31 mouse cellular contexts compared by ENCODE assay signal in genomic region chr14:14925615-14926014, GRCm38 (mm10).
"Had no signal": no experiment of that assay in that cellular context is flagged by ENCODE, and none has a peak within 500 bp of the region (broad histone marks: within the 10 kb centered on the region; RNA-seq: fewer than 3 reads in every experiment).

No protein-coding gene starts in this region.

- H3K36me3 ChIP-seq: limb, embryonic 10.5 days; limb, embryonic 12.5 days; limb, embryonic 13.5 days; limb, embryonic 15.5 days; liver, embryonic 12.5 days; liver, embryonic 13.5 days; liver, embryonic 15.5 days; lung, embryonic 15.5 days; midbrain, embryonic 10.5 days; midbrain, embryonic 12.5 days; midbrain, embryonic 13.5 days; midbrain, embryonic 15.5 days; neural tube, embryonic 12.5 days; neural tube, embryonic 13.5 days had no signal

- H3K4me3 ChIP-seq: limb, embryonic 10.5 days; limb, embryonic 12.5 days; limb, embryonic 13.5 days; limb, embryonic 15.5 days; liver, embryonic 12.5 days; liver, embryonic 13.5 days; liver, embryonic 15.5 days; lung, embryonic 15.5 days; megakaryocyte, embryonic 14.5 days; midbrain, embryonic 10.5 days; midbrain, embryonic 12.5 days; midbrain, embryonic 13.5 days; midbrain, embryonic 15.5 days; myocyte; neural tube, embryonic 12.5 days; neural tube, embryonic 13.5 days had no signal

- ATAC-seq: liver, embryonic 12.5 days; liver, postnatal 0 days; lung, postnatal 0 days; midbrain, embryonic 13.5 days; midbrain, embryonic 15.5 days; midbrain, embryonic 16.5 days had no signal

- H3K9ac ChIP-seq: limb, embryonic 12.5 days; limb, embryonic 13.5 days; limb, embryonic 15.5 days; liver, embryonic 12.5 days; liver, embryonic 13.5 days; liver, embryonic 14.5 days; liver, embryonic 15.5 days; liver, postnatal 0 days; lung, embryonic 14.5 days; lung, embryonic 15.5 days; midbrain, embryonic 12.5 days; midbrain, embryonic 13.5 days; midbrain, embryonic 15.5 days; neural tube, embryonic 12.5 days; neural tube, embryonic 13.5 days had no signal

- H3K27ac ChIP-seq: limb, embryonic 10.5 days; limb, embryonic 12.5 days; limb, embryonic 13.5 days; limb, embryonic 15.5 days; liver, embryonic 12.5 days; liver, embryonic 13.5 days; liver, embryonic 14.5 days; liver, embryonic 15.5 days; lung, embryonic 15.5 days; macrophage; midbrain, embryonic 10.5 days; midbrain, embryonic 12.5 days; midbrain, embryonic 13.5 days; midbrain, embryonic 15.5 days; neural tube, embryonic 12.5 days; neural tube, embryonic 13.5 days had no signal

- DNase-seq: left cerebral cortex, postnatal 4 days; liver; liver, embryonic 13.5 days; liver, postnatal 0 days; lung, adult 18-20 months; lung, adult 2 months; lung, embryonic 14.5 days; lung, postnatal 10 days; lung, postnatal 14 days; lung, postnatal 36 days; lung, postnatal 4 days; midbrain, embryonic 14.5 days had no signal

- H3K27me3 ChIP-seq: limb, embryonic 12.5 days; limb, embryonic 13.5 days; limb, embryonic 15.5 days; liver, embryonic 12.5 days; liver, embryonic 13.5 days; liver, embryonic 15.5 days; lung, embryonic 15.5 days; megakaryocyte, embryonic 14.5 days; midbrain, embryonic 12.5 days; midbrain, embryonic 13.5 days; midbrain, embryonic 15.5 days; neural tube, embryonic 12.5 days; neural tube, embryonic 13.5 days had no signal

- H3K4me1 ChIP-seq: limb, embryonic 10.5 days; limb, embryonic 12.5 days; limb, embryonic 13.5 days; limb, embryonic 15.5 days; liver, embryonic 13.5 days; liver, embryonic 15.5 days; lung, embryonic 15.5 days; midbrain, embryonic 10.5 days; midbrain, embryonic 12.5 days; midbrain, embryonic 13.5 days; midbrain, embryonic 15.5 days; neural tube, embryonic 12.5 days; neural tube, embryonic 13.5 days had no signal
